Mouse (Mus musculus) testis, postnatal 10 days (tissue): ENCODE results near the gene Klhl36.

Source experiments
- DNase-seq: peaks from one replicate; pipeline ENCODE4 v3.0.0; 2021; ENCODE audit warnings: low spot score

Klhl36 gene

GRCm38 (mm10) chr8:119883281-119883680 is 21.2 kb downstream of the Klhl36 start:
- no peak for DNase-seq

- no peak for DNase-seq
These were observed 23.5 kb downstream of the Klhl36 start for GRCm38 (mm10) chr8:119885612-119886011.

DNA sequence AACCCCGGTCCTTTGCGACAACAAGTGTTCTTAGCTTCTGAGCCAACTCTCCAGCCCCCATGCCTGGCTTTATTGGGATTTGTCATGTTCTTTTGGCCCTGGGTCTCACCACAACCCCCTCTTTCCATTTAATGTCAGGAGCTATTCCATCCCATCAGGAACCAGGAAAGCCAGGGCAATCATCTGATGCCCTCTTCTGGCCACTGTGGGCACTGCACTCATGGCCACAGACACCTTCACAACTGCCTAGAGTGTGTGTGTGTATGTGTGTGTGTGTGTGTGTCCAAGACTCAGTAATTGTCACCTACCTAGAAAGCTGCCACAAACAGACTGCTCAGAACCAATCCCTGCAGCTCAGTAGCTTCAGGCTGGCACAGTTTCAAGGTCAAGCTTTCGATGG is 25.1 kb downstream of the Klhl36 start:
- DNase-seq, result peak; percentile 75

GRCm38 (mm10) chr8:119888012-119888411 is 25.9 kb downstream of the Klhl36 start:
- DNase-seq, result no peak

DNA sequence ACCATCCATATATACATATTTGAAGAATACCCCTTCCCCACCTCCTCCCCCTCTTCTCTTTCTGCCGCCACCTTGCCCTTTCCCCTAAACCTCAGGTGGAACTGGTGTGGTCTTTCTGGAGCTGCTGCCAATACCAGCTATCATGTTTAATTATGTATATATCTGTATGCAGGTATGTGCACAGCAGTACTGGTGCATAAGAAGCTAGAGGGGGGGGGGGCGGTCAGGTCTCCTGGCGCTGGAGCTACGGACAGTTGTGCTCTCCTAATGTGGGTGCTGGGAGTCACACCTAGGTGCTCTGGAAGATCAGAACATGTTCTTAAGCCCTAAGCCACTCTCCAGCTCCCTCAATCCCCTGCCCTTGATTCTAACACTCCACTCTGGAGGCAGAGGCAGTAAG is 35.0 kb downstream of the Klhl36 start:
- DNase-seq, result no peak

- DNase-seq, result no peak
These were observed 35.9 kb downstream of the Klhl36 start for GRCm38 (mm10) chr8:119897933-119898332.

DNA sequence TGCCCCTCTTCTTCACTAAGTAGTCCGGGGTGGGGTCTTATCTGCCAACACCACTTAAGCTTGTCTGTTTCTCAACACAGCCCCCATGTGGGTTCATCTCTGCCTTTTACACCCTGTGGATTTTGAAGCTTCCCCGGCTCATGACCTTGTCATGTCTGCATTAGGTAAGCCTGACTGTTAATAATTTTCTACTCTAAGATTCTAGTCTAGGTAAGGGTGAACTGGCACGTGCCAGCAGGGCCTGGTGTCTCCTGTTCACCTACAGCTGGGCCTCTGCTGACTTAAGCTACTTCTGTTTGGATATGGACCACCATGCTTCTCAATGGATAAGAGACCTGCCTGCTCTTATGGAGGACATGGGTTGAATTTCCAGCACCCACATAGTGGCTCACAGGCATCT is 39.3 kb downstream of the Klhl36 start:
- no peak for DNase-seq

DNA sequence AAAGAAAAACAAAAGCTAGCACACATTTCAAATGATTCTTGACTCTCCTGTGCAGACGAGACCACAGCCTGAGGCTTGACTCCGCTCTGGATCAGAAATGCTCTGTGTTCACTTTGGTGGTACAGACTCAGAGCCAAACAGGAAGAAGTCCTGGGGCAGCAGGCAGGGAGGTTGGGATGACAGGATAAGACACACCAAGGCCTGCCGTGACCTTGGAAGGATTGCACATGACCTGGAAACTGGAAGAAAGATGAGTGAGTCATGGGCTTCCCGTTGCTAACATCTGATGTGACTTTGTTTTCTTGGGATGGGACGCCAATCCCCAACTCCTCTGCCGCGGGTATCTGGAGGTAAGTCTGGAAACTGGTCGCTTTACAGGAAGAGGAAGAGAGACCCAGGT is 39.9 kb downstream of the Klhl36 start:
- no peak for DNase-seq

GRCm38 (mm10) chr8:119904323-119904911 is 42.4 kb downstream of the Klhl36 start:
- no peak for DNase-seq

- DNase-seq, result no peak
These were observed 48.0 kb downstream of the Klhl36 start, which contains the start of gene Usp10 for GRCm38 (mm10) chr8:119909944-119910546. Gene Usp10 (plus strand): TSS chr8:119910360.

GRCm38 (mm10) chr8:119910547-119911257 is 48.6 kb downstream of the Klhl36 start, which contains the start of gene Gm20388:
Gene Gm20388 (plus strand): TSS chr8:119910841.
- peak; percentile 94 for DNase-seq

DNA sequence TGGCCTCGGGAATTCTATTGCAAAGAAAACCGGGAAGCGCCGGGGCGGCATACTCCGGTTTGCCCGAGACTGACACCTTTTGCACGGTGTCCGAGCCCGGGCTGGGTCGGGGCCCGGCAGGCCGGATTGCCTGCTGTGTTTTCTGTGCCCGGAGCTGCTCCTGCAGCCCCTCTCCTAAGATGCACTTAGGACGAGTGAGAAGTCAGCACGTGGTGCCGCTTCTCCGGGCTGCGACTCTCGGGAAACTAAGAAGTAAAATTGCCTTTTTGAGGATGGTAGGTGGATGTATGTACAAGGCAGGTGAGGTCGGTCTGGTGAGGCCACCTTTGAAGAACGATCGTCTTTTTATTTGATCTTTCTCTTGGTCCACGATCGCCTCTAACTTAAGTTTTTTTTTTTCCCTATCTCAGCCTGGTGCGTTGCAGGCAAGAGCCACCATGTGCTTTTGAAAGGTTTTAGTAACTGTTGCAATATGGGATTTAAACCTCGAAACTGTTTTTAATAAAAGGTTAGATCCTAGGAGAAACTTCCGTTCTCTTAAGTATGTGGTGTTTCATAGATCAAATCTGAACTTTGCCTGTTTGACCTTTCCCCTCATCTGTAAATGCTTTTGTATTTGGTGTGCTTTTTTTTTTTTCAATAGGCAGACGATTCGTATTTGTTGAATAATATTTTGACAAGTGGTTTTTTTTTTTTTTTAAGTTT is 49.3 kb downstream of the Klhl36 start:
- no peak for DNase-seq

- DNase-seq, result no peak
These were observed 50.6 kb downstream of the Klhl36 start for GRCm38 (mm10) chr8:119912643-119913042.

DNA sequence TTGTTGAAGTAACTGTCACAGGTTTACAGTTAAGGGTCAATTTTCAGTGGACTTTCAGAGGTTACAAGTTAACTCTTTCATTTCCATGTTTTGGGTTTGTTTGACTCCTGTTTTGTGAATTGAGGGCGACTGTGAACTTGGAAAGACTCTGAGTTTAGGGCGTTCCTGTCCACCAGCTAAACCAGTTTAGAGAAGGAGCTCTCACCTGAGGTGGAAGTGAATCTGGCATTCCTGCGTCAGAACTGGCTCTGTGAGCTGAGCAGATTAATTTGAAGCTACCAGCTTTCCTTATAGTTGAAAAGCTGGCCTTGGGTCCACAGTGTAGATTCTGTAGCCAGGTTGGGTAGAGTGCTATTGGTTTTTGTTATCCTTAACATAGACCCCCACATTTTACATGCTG is 51.1 kb downstream of the Klhl36 start:
- no peak for DNase-seq

- no peak for DNase-seq
These were observed 52.1 kb downstream of the Klhl36 start for GRCm38 (mm10) chr8:119914161-119914560.

DNA sequence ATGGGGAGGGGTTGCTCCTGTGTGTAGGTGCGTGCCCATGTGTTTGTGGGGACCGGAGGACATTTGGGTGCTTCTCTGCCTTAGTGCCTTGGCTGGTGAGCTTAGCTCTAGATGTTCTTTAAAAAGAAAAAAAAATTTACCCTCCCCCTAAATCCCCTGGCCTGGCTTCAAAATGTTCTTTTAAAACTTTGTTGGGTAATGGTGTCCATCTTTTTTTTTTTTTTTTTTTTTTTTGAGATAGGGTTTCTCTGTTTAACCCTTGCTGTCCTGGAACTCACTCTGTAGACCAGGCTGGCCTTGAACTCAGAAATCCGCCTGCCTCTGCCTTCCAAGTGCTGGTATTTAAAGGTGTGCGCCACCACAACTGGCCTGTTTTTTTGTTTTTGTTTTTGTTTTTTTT is 53.2 kb downstream of the Klhl36 start:
- DNase-seq, result no peak

GRCm38 (mm10) chr8:119916237-119916892 is 54.3 kb downstream of the Klhl36 start:
- DNase-seq, result no peak

- no peak for DNase-seq
These were observed 55.3 kb downstream of the Klhl36 start for GRCm38 (mm10) chr8:119917415-119917814.

GRCm38 (mm10) chr8:119918155-119918567 is 56.1 kb downstream of the Klhl36 start:
- no peak for DNase-seq

GRCm38 (mm10) chr8:119923259-119923658 is 61.2 kb downstream of the Klhl36 start:
- no peak for DNase-seq

- DNase-seq, result no peak
These were observed 63.4 kb downstream of the Klhl36 start for GRCm38 (mm10) chr8:119925428-119925827.

GRCm38 (mm10) chr8:119926474-119926873 is 64.4 kb downstream of the Klhl36 start:
- DNase-seq, result no peak
